Comparison of ENCODE assay signal across 10 mouse cellular contexts in the genomic region with DNA sequence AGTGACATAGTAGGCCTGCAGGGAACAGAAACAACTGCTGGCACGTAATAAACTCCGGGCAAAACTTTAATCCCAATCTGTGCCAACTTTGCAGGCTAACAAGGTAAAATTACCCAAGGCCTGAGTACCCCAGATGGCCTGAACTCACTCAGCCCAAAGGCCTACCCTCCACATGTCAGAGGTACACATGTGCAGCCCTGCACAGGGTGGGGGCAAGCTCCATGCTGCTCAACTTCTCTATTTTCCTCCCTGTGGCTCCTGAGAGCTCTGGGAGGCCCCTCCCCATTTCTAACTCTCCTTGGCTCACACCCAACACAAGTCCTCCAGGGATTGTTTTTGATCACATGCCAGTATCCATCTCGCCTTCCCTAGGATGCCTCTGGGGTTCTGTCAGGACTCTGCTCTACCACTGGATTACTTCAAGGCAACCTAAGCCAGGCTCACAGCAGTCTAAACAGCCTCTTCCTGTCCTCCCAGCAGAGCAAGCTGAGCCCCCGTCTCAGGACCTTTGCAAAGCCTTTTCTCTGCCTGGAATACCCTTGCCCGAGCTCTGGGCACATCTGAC. TPM values are rescaled to one million over a fixed set of nuclear protein-coding genes. Genes with fewer than 3 reads are reported as not detected.
DNase-seq lines count a peak whose midpoint lies in the region; ATAC-seq and TF ChIP-seq lines count a peak whose summit lies in the region.
"Had no signal": no experiment of that assay in that cellular context is flagged by ENCODE, and none has a peak within 500 bp of the region (broad histone marks: within the 10 kb centered on the region; RNA-seq: fewer than 3 reads in every experiment).

No protein-coding gene starts in this region.

- TF ChIP-seq EP300 in heart, adult 2 months (IDR thresholded peaks at IDR 0.05; ENCODE audit: insufficient read depth, low read depth, low read length): no peak

- no peak overlapping the region for H3K9ac ChIP-seq in heart, embryonic 14.5 days (ENCODE audit: low read length)
- no peak overlapping the region for H3K9ac ChIP-seq in heart, adult 2 months (ENCODE audit: low read depth, low read length)
- H3K9ac ChIP-seq in midbrain, embryonic 12.5 days (replicated peaks): no peak overlapping the region
- no peak overlapping the region for H3K9ac ChIP-seq in midbrain, postnatal 0 days (replicated peaks; ENCODE audit: low read length, poor library complexity, severe bottlenecking)
- no peak overlapping the region for H3K9ac ChIP-seq in hindbrain, postnatal 0 days (replicated peaks; ENCODE audit: low read length)
- H3K9ac ChIP-seq: liver, embryonic 13.5 days had no signal

- peak overlapping the region; percentile 8 to 50; a peak in 3 of 4 replicates for H3K27ac ChIP-seq in heart, embryonic 14.5 days (replicated peaks in 1 of 2; ENCODE audit: control insufficient read depth in 1 of 2, insufficient read depth in 1 of 2, low read depth in 2 of 2, low read length in 2 of 2)
- no peak overlapping the region for H3K27ac ChIP-seq in heart, adult 2 months
- peak overlapping the region; percentile 43 for H3K27ac ChIP-seq in midbrain, embryonic 12.5 days (replicated peaks)
- no peak overlapping the region; the same call in 1 of the 2 replicates for H3K27ac ChIP-seq in midbrain, postnatal 0 days (ENCODE audit: low read depth, low read length)
- 0 out of 2 replicates have a peak overlapping the region, but pooled peaks have one; percentile 11 for H3K27ac ChIP-seq in hindbrain, postnatal 0 days
- H3K27ac ChIP-seq: liver, embryonic 13.5 days had no signal

- no peak for TF ChIP-seq CTCF in heart, adult 2 months (IDR thresholded peaks at IDR 0.05)
- TF ChIP-seq CTCF in midbrain, postnatal 0 days (IDR thresholded peaks at IDR 0.05): no peak
- TF ChIP-seq CTCF in hindbrain, postnatal 0 days (IDR thresholded peaks at IDR 0.05; ENCODE audit: low read depth): no peak

- peaks cover 33% of the 10 kb centered on the region for H3K27me3 ChIP-seq in heart, embryonic 14.5 days (ENCODE audit: control insufficient read depth, insufficient read depth, low read length)
- no peaks in the 10 kb centered on the region for H3K27me3 ChIP-seq in heart, adult 2 months (ENCODE audit: control insufficient read depth, insufficient read depth, low read length)
- peaks cover 8% of the 10 kb centered on the region; the same call in 1 of the 2 replicates for H3K27me3 ChIP-seq in midbrain, embryonic 12.5 days
- no peaks in the 10 kb centered on the region for H3K27me3 ChIP-seq in midbrain, postnatal 0 days (ENCODE audit: insufficient read depth, low read length)
- no peaks in the 10 kb centered on the region for H3K27me3 ChIP-seq in hindbrain, postnatal 0 days (ENCODE audit: insufficient read depth, low read length)

- peak overlapping the region; percentile 40 for H3K4me2 ChIP-seq in heart, embryonic 14.5 days (ENCODE audit: low read length)
- H3K4me2 ChIP-seq in midbrain, embryonic 12.5 days (replicated peaks): 0 out of 2 replicates have a peak overlapping the region, but pooled peaks have one; percentile 0
- H3K4me2 ChIP-seq in midbrain, postnatal 0 days (ENCODE audit: low read depth, low read length, poor library complexity, severe bottlenecking): no peak overlapping the region
- 0 out of 2 replicates have a peak overlapping the region, but pooled peaks have one; percentile 22 for H3K4me2 ChIP-seq in hindbrain, postnatal 0 days (ENCODE audit: low read depth, low read length)
- H3K4me2 ChIP-seq: liver, embryonic 13.5 days had no signal

- no peak overlapping the region for H3K4me3 ChIP-seq in heart, embryonic 14.5 days (ENCODE audit: control insufficient read depth in 1 of 2, insufficient read depth in 1 of 2, low read depth in 1 of 2, low read length in 2 of 2)
- no peak overlapping the region for H3K4me3 ChIP-seq in heart, adult 2 months
- no peak overlapping the region for H3K4me3 ChIP-seq in midbrain, embryonic 12.5 days
- H3K4me3 ChIP-seq in midbrain, postnatal 0 days (ENCODE audit: low read depth, low read length): no peak overlapping the region
- H3K4me3 ChIP-seq in hindbrain, postnatal 0 days (ENCODE audit: low read length): no peak overlapping the region
- H3K4me3 ChIP-seq: liver, embryonic 13.5 days had no signal

- ATAC-seq in heart, embryonic 14.5 days (ENCODE audit: insufficient number of reproducible peaks, insufficient read depth, low FRiP score, low read depth): peak; percentile 24; the same call in 1 of the 2 replicates
- no peak for ATAC-seq in midbrain, embryonic 12.5 days (ENCODE audit: low FRiP score, low read depth)
- ATAC-seq in midbrain, postnatal 0 days (ENCODE audit: low FRiP score): no peak
- ATAC-seq in hindbrain, postnatal 0 days: no peak

- 39% methylated on average over 5 of the region's 5 CpGs for WGBS in heart, embryonic 14.5 days
- 47% methylated on average over 5 of the region's 5 CpGs for WGBS in heart, adult 2 months
- 66% methylated on average over 5 of the region's 5 CpGs for WGBS in midbrain, embryonic 12.5 days
- WGBS in midbrain, postnatal 0 days: 33% methylated on average over 5 of the region's 5 CpGs
- 34% methylated on average over 5 of the region's 5 CpGs for WGBS in hindbrain, postnatal 0 days

- no peak for TF ChIP-seq POLR2A in heart, adult 2 months (IDR thresholded peaks at IDR 0.05; ENCODE audit: insufficient read depth, low read depth, low read length)

- intact Hi-C loops in heart, adult 2 months (cut with DNase I): no loop called here

- peaks cover 35 to 61% of the 10 kb centered on the region in 2 experiments for H3K4me1 ChIP-seq in heart, embryonic 14.5 days (ENCODE audit: control insufficient read depth in 2 of 2, insufficient read depth in 2 of 2, low read length in 2 of 2)
- H3K4me1 ChIP-seq in heart, adult 2 months (ENCODE audit: control insufficient read depth, insufficient read depth, low read length): peaks cover 2% of the 10 kb centered on the region; the same call in 1 of the 2 replicates
- peaks cover 88% of the 10 kb centered on the region for H3K4me1 ChIP-seq in midbrain, embryonic 12.5 days
- peaks cover 44% of the 10 kb centered on the region for H3K4me1 ChIP-seq in midbrain, postnatal 0 days (ENCODE audit: insufficient read depth, low read length)
- H3K4me1 ChIP-seq in hindbrain, postnatal 0 days (ENCODE audit: insufficient read depth, low read length): peaks cover 59% of the 10 kb centered on the region
- H3K4me1 ChIP-seq: liver, embryonic 13.5 days had no signal

- no peaks in the 10 kb centered on the region for H3K9me3 ChIP-seq in heart, embryonic 14.5 days (ENCODE audit: control insufficient read depth, low read length)
- no peaks in the 10 kb centered on the region for H3K9me3 ChIP-seq in midbrain, embryonic 12.5 days
- H3K9me3 ChIP-seq in midbrain, postnatal 0 days (ENCODE audit: low read length): no peaks in the 10 kb centered on the region
- no peaks in the 10 kb centered on the region for H3K9me3 ChIP-seq in hindbrain, postnatal 0 days (ENCODE audit: low read length)
- H3K9me3 ChIP-seq: liver, embryonic 13.5 days had no signal

- DNase-seq in heart, adult 2 months: no peak
- no peak for DNase-seq in midbrain, postnatal 0 days (ENCODE audit: low spot score)
- DNase-seq in hindbrain, postnatal 0 days (ENCODE audit: low spot score): peak; percentile 59
- peak; percentile 44 for DNase-seq in yolk sac, embryonic 10.5 days (ENCODE audit: low spot score)
- no peak for DNase-seq in layer of hippocampus, postnatal 36 days
- no peak for DNase-seq in frontal cortex, postnatal 36 days (ENCODE audit: low spot score in 2 of 2)
- DNase-seq: liver, embryonic 13.5 days; right cerebral cortex, adult 18-20 months had no signal

- no peaks in the 10 kb centered on the region for H3K79me2 ChIP-seq in heart, adult 2 months (replicated peaks; ENCODE audit: control insufficient read depth, insufficient read depth, low read length)

- H3K36me3 ChIP-seq in heart, embryonic 14.5 days (ENCODE audit: control insufficient read depth, insufficient read depth, low read length): no peaks in the 10 kb centered on the region
- H3K36me3 ChIP-seq in heart, adult 2 months (ENCODE audit: control insufficient read depth, insufficient read depth, low read length): no peaks in the 10 kb centered on the region
- H3K36me3 ChIP-seq in midbrain, embryonic 12.5 days: no peaks in the 10 kb centered on the region
- H3K36me3 ChIP-seq in midbrain, postnatal 0 days (ENCODE audit: insufficient read depth, low read length): 0 out of 2 replicates have a peak, but pooled peaks cover 3% of the 10 kb centered on the region
- no peaks in the 10 kb centered on the region for H3K36me3 ChIP-seq in hindbrain, postnatal 0 days (ENCODE audit: insufficient read depth, low read length)
- H3K36me3 ChIP-seq: liver, embryonic 13.5 days had no signal

RNA-seq across cellular contexts. Expression of gene Tcf20, which starts 50.2 kb away (rescaled TPM):
- 6.7 and 7.2 TPM in 2 replicates for polyA plus RNA-seq in heart, embryonic 14.5 days (2014; fragmentation: Nextera tagmentation; extraction: Ambion mirVana)
- total RNA-seq in heart, adult 2 months (2021): 10 to 100 TPM; 60.1 to 60.8 TPM
- 6.6 and 9.5 TPM in 2 replicates for polyA plus RNA-seq in heart, adult 2 months (2012; rRNA removed)
- 13.7 TPM in 2 replicates for polyA plus RNA-seq in midbrain, embryonic 12.5 days (2016; fragmentation: Nextera tagmentation; extraction: Ambion mirVana)
- total RNA-seq in midbrain, postnatal 0 days (2014; rRNA removed): 125 and 131 TPM in 2 replicates
- polyA plus RNA-seq in midbrain, postnatal 0 days (2015; fragmentation: Nextera tagmentation; extraction: Ambion mirVana): 10.6 and 11.8 TPM in 2 replicates
- total RNA-seq in hindbrain, postnatal 0 days (2014; rRNA removed): 89.2 and 98.3 TPM in 2 replicates
- polyA plus RNA-seq in hindbrain, postnatal 0 days (2015; fragmentation: Nextera tagmentation; extraction: Ambion mirVana): 8.6 and 8.8 TPM in 2 replicates
- 100 to 1,000 TPM; 212 to 230 TPM for total RNA-seq in layer of hippocampus, postnatal 36 days (2021)

Comparison
In these comparisons a context has a peak if more than half of its experiments do, and no peak if none do; other contexts are left out.
1. H3K27ac ChIP-seq: peak in heart, embryonic 14.5 days (2 of 2), midbrain, embryonic 12.5 days (single experiment) and hindbrain, postnatal 0 days (single experiment); none in heart, adult 2 months (single experiment) and midbrain, postnatal 0 days (single experiment).
2. DNase-seq: peak in hindbrain, postnatal 0 days (single experiment) and yolk sac, embryonic 10.5 days (single experiment); none in heart, adult 2 months (0 of 2), midbrain, postnatal 0 days (single experiment), layer of hippocampus, postnatal 36 days (0 of 2) and frontal cortex, postnatal 36 days (0 of 2).